Mouse (Mus musculus) forebrain, postnatal 0 days (tissue): ENCODE measurements around the gene Mndal. TPM values are rescaled to one million over a fixed set of nuclear protein-coding genes. Genes with fewer than 3 reads are reported as not detected.
"Not testable (repeated sequence)": the region's sequence is repeated elsewhere in the genome, so short reads cannot be mapped to it uniquely, and the experiment has no call there.

Experiments used
- ATAC-seq: fragments of 200-750 bp; cut with Nextera tagmentation; 2 replicates; pipeline ENCODE4 v1.8.0; 2017; ENCODE audit warnings: mild to moderate bottlenecking, moderate library complexity
- DNase-seq: peaks from one replicate; pipeline ENCODE4 v3.0.0-alpha.2; 2015
- H3K27ac ChIP-seq: fragments of 300-500 bp; sonication (generic); 2 replicates; pipeline ENCODE4 v1.5.1; 2014; ENCODE audit warnings: low read depth, mild to moderate bottlenecking, antibody characterized with exemption, low read length, moderate library complexity, mixed read lengths
- H3K27me3 ChIP-seq: fragments of 300-500 bp; sonication (generic); 2 replicates; pipeline ENCODE4 v1.6.1; 2014; ENCODE audit warnings: mild to moderate bottlenecking, low read length, mixed read lengths; ENCODE audit not compliant: insufficient read depth
- H3K36me3 ChIP-seq: fragments of 300-500 bp; sonication (generic); 2 replicates; pipeline ENCODE4 v1.6.1; 2014; ENCODE audit warnings: mild to moderate bottlenecking, moderate library complexity; ENCODE audit not compliant: insufficient read depth
- H3K4me1 ChIP-seq: fragments of 300-500 bp; sonication (generic); 2 replicates; pipeline ENCODE4 v1.6.1; 2014; ENCODE audit warnings: antibody characterized with exemption; ENCODE audit not compliant: insufficient read depth
- H3K4me2 ChIP-seq: fragments of 300-500 bp; sonication (generic); 2 replicates; pipeline ENCODE4 v1.6.1; 2014; ENCODE audit warnings: low read depth, mild to moderate bottlenecking, moderate library complexity
- H3K4me3 ChIP-seq: fragments of 300-500 bp; sonication (generic); 2 replicates; pipeline ENCODE4 v1.5.1; 2014; ENCODE audit warnings: low read depth, low read length, mixed read lengths
- H3K9ac ChIP-seq: fragments of 300-500 bp; sonication (generic); 2 replicates; pipeline ENCODE4 v1.6.1; 2014; ENCODE audit warnings: mild to moderate bottlenecking
- H3K9me3 ChIP-seq: fragments of 300-500 bp; sonication (generic); 2 replicates; pipeline ENCODE4 v1.6.1; 2016; ENCODE audit warnings: low read length
- CTCF ChIP-seq: sonication (generic); IDR thresholded peaks from 2 replicates; pipeline ENCODE4 v1.5.1; 2016; ENCODE audit warnings: antibody characterized with exemption, control low read depth, low read depth
- WGBS: fragments of 180-500 bp; shearing (Covaris S2); extraction: QIAGEN DNeasy Blood & Tissue Kit; methylation state at CpG from one replicate; pipeline ENCODE4 v1.1.7; 2014; 5-methylcytosine and 5-hydroxymethylcytosine counted together
- polyA plus RNA-seq: library from polyadenylated mRNA; unstranded; fragments of >200 nt; fragmentation: Nextera tagmentation; extraction: Ambion mirVana; gene quantifications from 2 replicates; pipeline ENCODE4 v1.2.1, GENCODE M21; 2015
- total RNA-seq: library from RNA; depleted of rRNA; stranded (reverse); fragments of >200 nt; gene quantifications from 2 replicates; pipeline ENCODE4 v1.2.3, GENCODE M21; 2014

Gene Mndal
- total and polyA plus RNA-seq, 2 experiments from 2014 or later, result 4.3 to 4.8 TPM

GRCm38 (mm10) chr1:173911808-173912464 lies 30.4 kb downstream of the Mndal start:
- no peaks in the 10 kb centered on the region for H3K9me3 ChIP-seq
- no peak overlapping the region for H3K4me3 ChIP-seq
- H3K9ac ChIP-seq, result no peak overlapping the region
- TF ChIP-seq CTCF, result no peak
- WGBS, result 89% methylated on average over 2 of the region's 2 CpGs
- DNase-seq (no peak), ATAC-seq (no peak)
- H3K4me1 ChIP-seq, result no peaks in the 10 kb centered on the region
- H3K27ac ChIP-seq, result no peak overlapping the region
- no peak overlapping the region for H3K4me2 ChIP-seq
- H3K36me3 ChIP-seq, result no peaks in the 10 kb centered on the region
- H3K27me3 ChIP-seq, result no peaks in the 10 kb centered on the region

- not testable (repeated sequence) for H3K4me3 ChIP-seq, H3K4me2 ChIP-seq, ATAC-seq, H3K4me1 ChIP-seq, DNase-seq, H3K27ac ChIP-seq, H3K9me3 ChIP-seq, H3K36me3 ChIP-seq, H3K9ac ChIP-seq, H3K27me3 ChIP-seq
These were observed 33.9 kb downstream of the Mndal start for GRCm38 (mm10) chr1:173908390-173908789.

- DNase-seq, H3K36me3 ChIP-seq, H3K4me1 ChIP-seq, ATAC-seq, H3K9me3 ChIP-seq, H3K4me3 ChIP-seq, H3K4me2 ChIP-seq, H3K27me3 ChIP-seq, H3K27ac ChIP-seq, H3K9ac ChIP-seq: not testable (repeated sequence)
- WGBS, result 92% methylated on average over 3 of the region's 4 CpGs
These were observed 36.4 kb downstream of the Mndal start for GRCm38 (mm10) chr1:173905885-173906284.

GRCm38 (mm10) chr1:173889741-173890140 lies 52.5 kb downstream of the Mndal start:
- not testable (repeated sequence) for H3K36me3 ChIP-seq, DNase-seq, H3K9ac ChIP-seq, H3K4me3 ChIP-seq, H3K9me3 ChIP-seq, H3K4me1 ChIP-seq, ATAC-seq, H3K4me2 ChIP-seq, H3K27me3 ChIP-seq, H3K27ac ChIP-seq

GRCm38 (mm10) chr1:173887026-173887787 lies 55.1 kb downstream of the Mndal start:
- WGBS, result no CpG with 5 or more reads among the region's 2 CpGs
- not testable (repeated sequence) for H3K9ac ChIP-seq, H3K27me3 ChIP-seq, DNase-seq, H3K36me3 ChIP-seq, H3K4me3 ChIP-seq, H3K27ac ChIP-seq, H3K4me1 ChIP-seq, H3K4me2 ChIP-seq, H3K9me3 ChIP-seq, ATAC-seq

- H3K4me2 ChIP-seq, H3K4me3 ChIP-seq, H3K4me1 ChIP-seq, H3K27me3 ChIP-seq, H3K9me3 ChIP-seq, H3K27ac ChIP-seq, H3K9ac ChIP-seq, H3K36me3 ChIP-seq: not testable (repeated sequence)
- peak; percentile 39 for DNase-seq
- 45% methylated on average over 3 of the region's 3 CpGs for WGBS
- ATAC-seq, result peak; percentile 94
These were observed 62.2 kb downstream of the Mndal start for GRCm38 (mm10) chr1:173880004-173880666.

- WGBS, result 80% methylated on average over 5 of the region's 5 CpGs
- not testable (repeated sequence) for H3K36me3 ChIP-seq, H3K4me3 ChIP-seq, H3K27me3 ChIP-seq, H3K9ac ChIP-seq, H3K4me2 ChIP-seq, H3K4me1 ChIP-seq, ATAC-seq, H3K9me3 ChIP-seq, DNase-seq, H3K27ac ChIP-seq
These were observed 62.9 kb downstream of the Mndal start for GRCm38 (mm10) chr1:173879225-173879987.

GRCm38 (mm10) chr1:173878264-173878663 lies 64.0 kb downstream of the Mndal start:
- not testable (repeated sequence) for DNase-seq, H3K9me3 ChIP-seq

GRCm38 (mm10) chr1:173877125-173877524 lies 65.2 kb downstream of the Mndal start:
- H3K9me3 ChIP-seq, H3K9ac ChIP-seq, DNase-seq, H3K4me3 ChIP-seq, ATAC-seq, H3K27me3 ChIP-seq, H3K4me1 ChIP-seq, H3K36me3 ChIP-seq, H3K27ac ChIP-seq, H3K4me2 ChIP-seq: not testable (repeated sequence)
- 91% methylated on average over 1 of the region's 1 CpGs for WGBS

More at GRCm38 (mm10) chr1:173878264-173878663, 64.0 kb downstream of the Mndal start:
- H3K4me3 ChIP-seq, H3K9ac ChIP-seq, H3K4me2 ChIP-seq, H3K27me3 ChIP-seq, H3K36me3 ChIP-seq, H3K27ac ChIP-seq, H3K4me1 ChIP-seq, ATAC-seq: not testable (repeated sequence)
- WGBS, result 89% methylated on average over 6 of the region's 6 CpGs

- not testable (repeated sequence) for H3K36me3 ChIP-seq, H3K27me3 ChIP-seq, H3K9ac ChIP-seq, ATAC-seq, H3K4me3 ChIP-seq, H3K9me3 ChIP-seq, DNase-seq, H3K27ac ChIP-seq, H3K4me2 ChIP-seq, H3K4me1 ChIP-seq
- WGBS, result 70% methylated on average over 1 of the region's 1 CpGs
These were observed 73.7 kb downstream of the Mndal start for GRCm38 (mm10) chr1:173868586-173868985.
